Mouse (Mus musculus) heart, postnatal 0 days (tissue): ENCODE data around the gene Swi5.

Source experiments
- CTCF ChIP-seq: IDR thresholded peaks from 2 replicates; pipeline ENCODE4 v1.5.1; 2016; ENCODE audit warnings: antibody characterized with exemption, control low read depth, low read depth
- EP300 ChIP-seq: IDR thresholded peaks from 2 replicates; pipeline ENCODE4 v1.6.1; 2016; ENCODE audit warnings: antibody characterized with exemption, low read depth

- TF ChIP-seq CTCF (no peak), EP300 (no peak)
Observed at GRCm38 (mm10) chr2:32287923-32288367, at the start of gene Swi5.
